Mouse (Mus musculus) myocyte (in vitro differentiated cells): ENCODE results near the gene Lrrc29. TPM values are rescaled to one million over a fixed set of nuclear protein-coding genes. Genes with fewer than 3 reads are reported as not detected.
A peak's percentile ranks its signal among the peaks of the same experiment; 100 is the strongest.

ENCODE experiments used
- H3K27me3 ChIP-seq: one replicate; pipeline ENCODE4 v1.6.1; 2011; ENCODE audit not compliant: control insufficient read depth, insufficient read depth, insufficient read length
- H3K36me3 ChIP-seq: one replicate; pipeline ENCODE4 v1.6.1; 2011; ENCODE audit not compliant: control insufficient read depth, insufficient read depth
- H3K4me2 ChIP-seq: one replicate; pipeline ENCODE4 v1.6.1; 2011; ENCODE audit warnings: low read depth, control low read depth
- H3K4me3 ChIP-seq: one replicate; pipeline ENCODE4 v1.5.1; 2011; ENCODE audit warnings: mild to moderate bottlenecking, control low read depth, moderate library complexity
- H3K79me2 ChIP-seq: one replicate; pipeline ENCODE4 v1.6.1; 2011; ENCODE audit not compliant: control insufficient read depth, insufficient read depth
- H3ac ChIP-seq: one replicate; pipeline ENCODE4 v1.6.1; 2011; ENCODE audit not compliant: control insufficient read depth, insufficient read length
- CEBPB ChIP-seq: IDR thresholded peaks from 2 replicates; pipeline ENCODE4 v1.6.1; 2011; ENCODE audit warnings: mild to moderate bottlenecking, moderate library complexity; ENCODE audit not compliant: poor library complexity, insufficient read depth, severe bottlenecking
- E2F4 ChIP-seq: IDR thresholded peaks from one replicate; pipeline ENCODE4 v1.6.1; 2011; ENCODE audit warnings: mild to moderate bottlenecking, control low read depth, moderate library complexity; ENCODE audit not compliant: insufficient read depth
- MAX ChIP-seq: IDR thresholded peaks from one replicate; pipeline ENCODE4 v1.6.1; 2011; ENCODE audit warnings: low read depth, mild to moderate bottlenecking, control low read depth
- MYOD1 ChIP-seq, 3 experiments: IDR thresholded peaks; one replicate each; pipeline ENCODE4 v1.6.1; 2011; ENCODE audit warnings: control low read depth in 2 of 3, low read depth in 2 of 3, mild to moderate bottlenecking in 2 of 3, moderate library complexity in 1 of 3; ENCODE audit not compliant: insufficient read length in 2 of 3, control insufficient read depth in 1 of 3
- MYOG ChIP-seq, 3 experiments: IDR thresholded peaks; one replicate each; pipeline ENCODE4 v1.6.1; 2011; ENCODE audit warnings: control low read depth in 2 of 3, low read depth in 2 of 3, mild to moderate bottlenecking in 2 of 3; ENCODE audit not compliant: insufficient read length in 2 of 3, control insufficient read depth in 1 of 3, insufficient read depth in 1 of 3
- POLR2A ChIP-seq: IDR thresholded peaks from one replicate; pipeline ENCODE4 v1.6.1; 2011; ENCODE audit warnings: low read depth, mild to moderate bottlenecking, control low read depth, moderate library complexity; ENCODE audit not compliant: insufficient read length
- POLR2AphosphoS2 ChIP-seq: IDR thresholded peaks from one replicate; pipeline ENCODE4 v1.6.1; 2011; ENCODE audit warnings: low read depth, control low read depth; ENCODE audit not compliant: insufficient read length
- REST ChIP-seq: IDR thresholded peaks from one replicate; pipeline ENCODE4 v1.6.1; 2011; ENCODE audit warnings: mild to moderate bottlenecking, control low read depth, moderate library complexity; ENCODE audit not compliant: insufficient read depth, insufficient read length
- SRF ChIP-seq: IDR thresholded peaks from one replicate; pipeline ENCODE4 v1.6.1; 2011; ENCODE audit warnings: low read depth; ENCODE audit not compliant: control insufficient read depth, insufficient read length
- TCF12 ChIP-seq: IDR thresholded peaks from one replicate; pipeline ENCODE4 v1.6.1; 2011; ENCODE audit warnings: mild to moderate bottlenecking, control low read depth; ENCODE audit not compliant: poor library complexity, insufficient read depth, severe bottlenecking
- TCF3 ChIP-seq: IDR thresholded peaks from one replicate; pipeline ENCODE4 v1.6.1; 2011; ENCODE audit warnings: low read depth, control low read depth; ENCODE audit not compliant: insufficient read length
- USF1 ChIP-seq: IDR thresholded peaks from one replicate; pipeline ENCODE4 v1.6.1; 2011; ENCODE audit warnings: low read depth, mild to moderate bottlenecking, control low read depth, moderate library complexity
- polyA plus RNA-seq: library from polyadenylated mRNA; unstranded; fragments of >200 nt; fragmentation: generic; extraction: Trizol; gene quantifications from one replicate; pipeline ENCODE4 v1.2.1, GENCODE M21; 2012; ENCODE audit warnings: missing spikeins

Lrrc29 gene
- polyA plus RNA-seq, 1 experiment: 1.8 TPM

DNA sequence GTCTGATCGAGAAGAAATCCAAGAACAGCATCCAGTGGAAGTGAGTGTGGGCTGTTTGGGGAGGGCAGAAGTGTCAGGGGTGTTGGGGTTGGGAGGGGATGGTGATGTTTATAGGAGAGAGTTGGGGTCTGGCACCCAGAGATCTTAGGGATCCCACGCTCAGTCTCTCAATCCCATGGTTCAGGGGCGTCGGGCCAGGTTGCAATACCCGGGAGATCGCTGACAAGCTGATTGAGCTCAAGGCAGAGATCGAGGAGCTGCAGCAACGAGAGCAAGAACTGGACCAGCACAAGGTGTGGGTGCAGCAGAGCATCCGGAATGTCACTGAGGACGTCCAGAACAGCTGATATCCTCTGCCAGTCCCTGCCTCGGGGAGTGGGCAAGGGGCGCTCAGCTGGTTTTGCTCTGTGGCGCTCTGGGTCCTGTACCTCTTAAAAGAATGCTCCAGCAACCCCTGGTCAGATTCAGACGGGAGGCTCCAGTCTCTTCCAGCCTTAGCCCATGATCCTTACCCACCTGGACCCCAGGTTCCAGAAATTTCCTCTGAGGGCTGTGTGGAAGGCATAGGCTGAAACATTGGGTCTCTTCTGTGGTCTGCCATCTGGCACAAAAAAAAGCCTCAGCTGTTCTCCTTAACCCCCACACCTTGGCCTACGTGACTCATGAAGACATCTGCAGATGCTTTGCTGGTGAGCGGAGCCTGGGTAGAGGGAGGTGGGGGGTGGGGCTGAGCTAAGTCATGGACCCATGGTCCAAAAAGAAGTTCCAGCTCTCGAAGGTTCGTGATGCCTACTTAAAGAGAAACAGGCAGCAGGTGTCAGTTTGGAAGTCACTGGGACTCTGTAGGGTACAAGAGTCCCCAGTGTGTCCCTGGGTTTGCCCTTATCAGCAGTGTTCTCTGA, 27.5 kb downstream of the Lrrc29 start:
- Histone ChIP-seq H3K4me2 (peak overlapping the region; percentile 82), H3K4me3 (peak overlapping the region; percentile 93), H3K27me3 (no peaks in the 10 kb centered on the region), H3ac (peak overlapping the region; percentile 57), H3K79me2 (peaks cover 32% of the 10 kb centered on the region), H3K36me3 (peaks cover 42% of the 10 kb centered on the region)
- TF ChIP-seq TCF3 (no peak), CEBPB (no peak), MYOD1 (IDR thresholded peaks at IDR 0.05; ENCODE audit: control insufficient read depth in 1 of 3, insufficient read length in 2 of 3, low read depth in 2 of 3) (peak in 2 of 3 experiments; percentile 71 to 82), POLR2AphosphoS2 (peak; percentile 33), SRF (no peak), POLR2A (peak; percentile 33), TCF12 (peak; percentile 96), MYOG (IDR thresholded peaks at IDR 0.05; ENCODE audit: control insufficient read depth in 1 of 3, insufficient read depth in 1 of 3, insufficient read length in 2 of 3, low read depth in 2 of 3) (peak; percentile 64 to 92 (median 69)), MAX (no peak), E2F4 (no peak), USF1 (no peak)

DNA sequence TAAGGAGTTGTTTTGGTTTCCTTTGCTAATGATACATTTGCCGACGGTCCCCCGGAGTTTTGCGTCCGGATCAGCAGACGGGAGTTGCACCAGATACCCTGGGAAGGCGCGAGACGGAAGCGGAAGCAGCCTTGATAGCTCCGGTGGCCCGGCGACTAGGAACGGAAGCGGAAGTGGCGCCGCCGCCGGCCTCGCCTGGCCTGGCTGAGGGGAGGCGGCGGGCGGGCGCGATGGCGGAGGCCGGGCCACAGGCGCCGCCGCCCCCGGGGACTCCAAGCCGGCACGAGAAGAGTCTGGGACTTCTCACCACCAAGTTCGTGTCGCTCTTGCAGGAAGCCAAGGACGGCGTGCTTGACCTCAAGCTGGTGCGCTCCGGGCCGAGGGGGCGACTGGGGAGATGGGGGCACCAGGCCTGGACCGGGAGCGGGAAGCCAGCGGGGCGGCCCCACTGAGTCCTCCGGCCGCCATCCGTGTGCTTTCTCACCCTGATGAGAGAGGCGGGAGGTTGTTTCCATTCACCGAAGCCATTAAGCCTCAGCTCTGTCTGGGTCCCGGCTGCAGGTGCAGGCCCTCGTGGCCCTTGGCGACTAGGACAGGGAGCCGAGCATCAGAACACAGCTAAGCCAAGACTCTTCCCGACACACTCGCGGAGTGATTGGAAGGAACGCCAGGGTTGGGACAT, 28.4 kb downstream of the Lrrc29 start, which contains the start of gene E2f4:
Gene E2f4, plus strand, starts transcription at position 153 of the 682 bp plus-strand sequence.
- Histone ChIP-seq H3K79me2 (peaks cover 32% of the 10 kb centered on the region), H3K4me2 (peak within 1 kb of the TSS; percentile 95), H3K4me3 (peak within 1 kb of the TSS; percentile 93), H3K36me3 (peaks cover 35% of the 10 kb centered on the region), H3K27me3 (no peaks in the 10 kb centered on the region), H3ac (peak within 1 kb of the TSS; percentile 57)
- no peak for TF ChIP-seq MAX
- TF ChIP-seq MYOG (IDR thresholded peaks at IDR 0.05; ENCODE audit: control insufficient read depth in 1 of 3, insufficient read depth in 1 of 3, insufficient read length in 2 of 3, low read depth in 2 of 3): peak in 1 of 3 experiments; percentile 3
- no peak for TF ChIP-seq TCF3
- TF ChIP-seq POLR2AphosphoS2: peak; percentile 66
- peak in 1 of 3 experiments; percentile 28 for TF ChIP-seq MYOD1 (IDR thresholded peaks at IDR 0.05; ENCODE audit: control insufficient read depth in 1 of 3, insufficient read length in 2 of 3, low read depth in 2 of 3)
- peak; percentile 80 for TF ChIP-seq POLR2A

DNA sequence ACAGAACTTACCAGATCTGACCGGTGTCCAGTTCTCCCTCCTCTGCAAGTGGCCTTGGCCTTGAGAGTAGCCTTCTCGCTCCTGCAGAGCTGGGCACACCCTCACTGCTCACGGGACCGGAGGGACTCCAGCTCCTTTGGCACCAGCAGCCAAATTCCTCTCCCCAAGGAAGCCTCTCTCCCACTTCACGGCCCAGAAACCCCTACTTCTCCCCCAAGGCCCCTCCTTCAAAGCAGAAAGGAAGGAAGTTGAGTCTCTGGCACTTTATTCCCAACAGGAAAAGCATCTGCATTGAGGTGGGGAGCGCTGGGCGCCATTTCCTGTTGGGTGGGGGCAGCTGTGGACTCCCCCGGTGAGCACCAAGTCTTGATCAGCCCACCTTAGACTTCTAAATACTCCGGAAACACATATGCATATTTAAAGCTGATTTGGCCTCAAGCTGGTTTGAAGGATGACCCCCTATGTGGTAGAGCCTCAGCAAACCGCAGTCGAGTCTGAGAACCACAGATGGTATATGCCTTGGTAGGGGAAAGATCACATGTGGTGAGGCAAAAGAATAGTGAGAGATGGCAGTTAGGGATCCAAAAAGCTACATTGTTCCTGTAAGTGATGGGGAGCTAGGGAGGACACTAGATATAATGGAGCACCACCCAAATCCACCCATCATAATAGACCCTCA, 30.0 kb downstream of the Lrrc29 start, which contains the start of gene Exoc3l:
Gene Exoc3l, minus strand, starts transcription at position 207 of the 679 bp plus-strand sequence.
- peaks cover 32% of the 10 kb centered on the region for H3K79me2 ChIP-seq
- no peak within 1 kb of the TSS for H3ac ChIP-seq
- H3K4me2 ChIP-seq: peak within 1 kb of the TSS; percentile 95
- H3K36me3 ChIP-seq: peaks cover 19% of the 10 kb centered on the region
- peak within 1 kb of the TSS; percentile 93 for H3K4me3 ChIP-seq
- no peak for TF ChIP-seq USF1
- no peak for TF ChIP-seq MYOD1 (IDR thresholded peaks at IDR 0.05; ENCODE audit: control insufficient read depth in 1 of 3, insufficient read length in 2 of 3, low read depth in 2 of 3)
- no peak for TF ChIP-seq POLR2AphosphoS2
- TF ChIP-seq CEBPB: no peak
- no peak for TF ChIP-seq E2F4
- TF ChIP-seq TCF12: no peak
- no peak for TF ChIP-seq SRF
- no peak for TF ChIP-seq TCF3
- TF ChIP-seq MYOG (IDR thresholded peaks at IDR 0.05; ENCODE audit: control insufficient read depth in 1 of 3, insufficient read depth in 1 of 3, insufficient read length in 2 of 3, low read depth in 2 of 3): no peak
- TF ChIP-seq POLR2A: no peak
- no peak for TF ChIP-seq REST
- no peak for TF ChIP-seq MAX
- no peaks in the 10 kb centered on the region for H3K27me3 ChIP-seq

GRCm38 (mm10) chr8:105295256-105295655, 30.8 kb downstream of the Lrrc29 start:
- peaks cover 25% of the 10 kb centered on the region for H3K79me2 ChIP-seq
- H3K4me3 ChIP-seq: peak overlapping the region; percentile 93
- peak; percentile 39 to 97 (median 95) for TF ChIP-seq MYOD1 (IDR thresholded peaks at IDR 0.05; ENCODE audit: control insufficient read depth in 1 of 3, insufficient read length in 2 of 3, low read depth in 2 of 3)
- no peak for TF ChIP-seq USF1
- TF ChIP-seq SRF: no peak
- TF ChIP-seq POLR2A: no peak
- TF ChIP-seq TCF3: peak; percentile 64
- peak; percentile 80 for TF ChIP-seq TCF12
- no peak for TF ChIP-seq CEBPB
- TF ChIP-seq MAX: no peak
- peak; percentile 89 to 99 (median 96) for TF ChIP-seq MYOG (IDR thresholded peaks at IDR 0.05; ENCODE audit: control insufficient read depth in 1 of 3, insufficient read depth in 1 of 3, insufficient read length in 2 of 3, low read depth in 2 of 3)
- no peak for TF ChIP-seq POLR2AphosphoS2
- TF ChIP-seq E2F4: no peak
- no peak for TF ChIP-seq REST
- no peaks in the 10 kb centered on the region for H3K27me3 ChIP-seq
- peak overlapping the region; percentile 95 for H3K4me2 ChIP-seq
- H3K36me3 ChIP-seq: peaks cover 12% of the 10 kb centered on the region
- H3ac ChIP-seq: no peak overlapping the region
